8 mouse cellular contexts compared by ENCODE assay signal in genomic region chr7:49427843-49428242, GRCm38 (mm10).
DNase-seq lines count a peak whose midpoint lies in the region; ATAC-seq and TF ChIP-seq lines count a peak whose summit lies in the region.

No protein-coding gene starts in this region.

- WGBS in lung, embryonic 14.5 days = 33% methylated on average over 6 of the region's 6 CpGs
- WGBS in kidney, embryonic 15.5 days = 49% methylated on average over 6 of the region's 6 CpGs

- no peak overlapping the region for H3K27ac ChIP-seq in lung, embryonic 14.5 days (ENCODE audit: low read depth)
- H3K27ac ChIP-seq in kidney, embryonic 15.5 days = no peak overlapping the region

- intact Hi-C loops in heart, postnatal 36 days (cut with DNase I) = loop anchor here (2.0 kb wide), 3 partner anchors 29 to 303 kb away; no protein-coding TSS in a partner anchor

- peaks cover 6% of the 10 kb centered on the region for H3K4me1 ChIP-seq in lung, embryonic 14.5 days (ENCODE audit: insufficient read depth)
- H3K4me1 ChIP-seq in kidney, embryonic 15.5 days = no peaks in the 10 kb centered on the region

- peak; percentile 74 for TF ChIP-seq CTCF in lung, embryonic 14.5 days (IDR thresholded peaks at IDR 0.05; ENCODE audit: low read depth)

- peak; percentile 29 for DNase-seq in heart, postnatal 4 days
- no peak for DNase-seq in heart, postnatal 36 days
- DNase-seq in B cell, adult 2 months = peak; percentile 14 to 18
- DNase-seq in R1 (ENCODE audit: low read depth, low spot score) = peak; percentile 82
- peak; percentile 72 for DNase-seq in lung, embryonic 14.5 days
- DNase-seq in urinary bladder, postnatal 4 days (ENCODE audit: low spot score in 2 of 2) = no peak

- H3K4me3 ChIP-seq in lung, embryonic 14.5 days (ENCODE audit: low read depth, low read length) = no peak overlapping the region
- no peak overlapping the region for H3K4me3 ChIP-seq in kidney, embryonic 15.5 days (replicated peaks)

- no peak overlapping the region for H3K4me2 ChIP-seq in lung, embryonic 14.5 days
- no peak overlapping the region for H3K4me2 ChIP-seq in kidney, embryonic 15.5 days

- no peak for ATAC-seq in lung, embryonic 14.5 days (ENCODE audit: insufficient read depth)
- ATAC-seq in erythroid progenitor cell, adult 5-6 weeks (replicated peaks; ENCODE audit: low FRiP score, poor library complexity, severe bottlenecking) = no peak
- ATAC-seq in kidney, embryonic 15.5 days (replicated peaks; ENCODE audit: low FRiP score) = no peak

- H3K27me3 ChIP-seq in lung, embryonic 14.5 days (ENCODE audit: insufficient read depth, low read length) = no peaks in the 10 kb centered on the region
- no peaks in the 10 kb centered on the region for H3K27me3 ChIP-seq in kidney, embryonic 15.5 days

- H3K9ac ChIP-seq in lung, embryonic 14.5 days = no peak overlapping the region
- no peak overlapping the region for H3K9ac ChIP-seq in kidney, embryonic 15.5 days

- no peaks in the 10 kb centered on the region for H3K9me3 ChIP-seq in lung, embryonic 14.5 days (ENCODE audit: low read depth, low read length)
- no peaks in the 10 kb centered on the region for H3K9me3 ChIP-seq in kidney, embryonic 15.5 days (replicated peaks)

- no peaks in the 10 kb centered on the region for H3K36me3 ChIP-seq in lung, embryonic 14.5 days (ENCODE audit: insufficient read depth)
- no peaks in the 10 kb centered on the region for H3K36me3 ChIP-seq in kidney, embryonic 15.5 days

Comparison
In these comparisons a context has a peak if more than half of its experiments do, and no peak if none do; other contexts are left out.
1. DNase-seq: peak in heart, postnatal 4 days (single experiment), B cell, adult 2 months (2 of 2), R1 (single experiment) and lung, embryonic 14.5 days (single experiment); none in heart, postnatal 36 days (0 of 2) and urinary bladder, postnatal 4 days (0 of 2).